Mouse (Mus musculus) heart, embryonic 12.5 days (tissue): ENCODE measurements at regions not wholly inside any gene's neighbourhood (a gene's known extent, or its start where the extent isn't known, plus 50 kb on each side); places are given as distances from the start of the nearest gene placed in this dataset.

ENCODE experiments used
- ATAC-seq: fragments of 200-750 bp; cut with Nextera tagmentation; 2 replicates; pipeline ENCODE4 v1.8.0; 2017; ENCODE audit warnings: moderate TSS enrichment, moderate library complexity; ENCODE audit not compliant: insufficient number of reproducible peaks, low FRiP score
- H3K27ac ChIP-seq: fragments of 300-500 bp; sonication (generic); 2 replicates; pipeline ENCODE4 v1.5.1; 2016; ENCODE audit warnings: mild to moderate bottlenecking, moderate library complexity; ENCODE audit not compliant: poor library complexity, severe bottlenecking
- H3K27me3 ChIP-seq: fragments of 300-500 bp; sonication (generic); replicated peaks from 2 replicates; pipeline ENCODE4 v1.6.1; 2016; ENCODE audit warnings: mild to moderate bottlenecking, moderate library complexity
- H3K36me3 ChIP-seq: fragments of 300-500 bp; sonication (generic); 2 replicates; pipeline ENCODE4 v1.6.1; 2016; ENCODE audit warnings: mild to moderate bottlenecking, moderate library complexity
- H3K4me1 ChIP-seq: fragments of 300-500 bp; sonication (generic); replicated peaks from 2 replicates; pipeline ENCODE4 v1.6.1; 2016; ENCODE audit warnings: mild to moderate bottlenecking
- H3K4me2 ChIP-seq: fragments of 300-500 bp; sonication (generic); 2 replicates; pipeline ENCODE4 v1.6.1; 2016; ENCODE audit warnings: mild to moderate bottlenecking, moderate library complexity
- H3K4me3 ChIP-seq: fragments of 300-500 bp; sonication (generic); 2 replicates; pipeline ENCODE4 v1.5.1; 2016; ENCODE audit warnings: mild to moderate bottlenecking
- H3K9ac ChIP-seq: fragments of 300-500 bp; sonication (generic); 2 replicates; pipeline ENCODE4 v1.6.1; 2016; ENCODE audit warnings: mild to moderate bottlenecking, moderate library complexity
- H3K9me3 ChIP-seq: fragments of 300-500 bp; sonication (generic); replicated peaks from 2 replicates; pipeline ENCODE4 v1.6.1; 2016; ENCODE audit warnings: mild to moderate bottlenecking, moderate library complexity
- whole genome bisulfite sequencing: fragments of 180-500 bp; shearing (Covaris S2); methylation state at CpG from one replicate; pipeline ENCODE4 v1.1.7; 2016; 5-methylcytosine and 5-hydroxymethylcytosine counted together

- ATAC-seq = no peak
- H3K9me3 ChIP-seq = no peaks in the 10 kb centered on the region
- H3K9ac ChIP-seq = no peak overlapping the region
- H3K4me3 ChIP-seq = no peak overlapping the region
- no peaks in the 10 kb centered on the region for H3K27me3 ChIP-seq
- H3K27ac ChIP-seq = peak overlapping the region; percentile 84
- H3K4me1 ChIP-seq = peaks cover 14% of the 10 kb centered on the region
- no peaks in the 10 kb centered on the region for H3K36me3 ChIP-seq
- WGBS = 30% methylated on average over 5 of the region's 5 CpGs
- peak overlapping the region; percentile 43; the same call in 1 of the 2 replicates for H3K4me2 ChIP-seq
These were observed 193.4 kb downstream of the Gm13691 start for GRCm38 (mm10) chr2:84183624-84184287.

DNA sequence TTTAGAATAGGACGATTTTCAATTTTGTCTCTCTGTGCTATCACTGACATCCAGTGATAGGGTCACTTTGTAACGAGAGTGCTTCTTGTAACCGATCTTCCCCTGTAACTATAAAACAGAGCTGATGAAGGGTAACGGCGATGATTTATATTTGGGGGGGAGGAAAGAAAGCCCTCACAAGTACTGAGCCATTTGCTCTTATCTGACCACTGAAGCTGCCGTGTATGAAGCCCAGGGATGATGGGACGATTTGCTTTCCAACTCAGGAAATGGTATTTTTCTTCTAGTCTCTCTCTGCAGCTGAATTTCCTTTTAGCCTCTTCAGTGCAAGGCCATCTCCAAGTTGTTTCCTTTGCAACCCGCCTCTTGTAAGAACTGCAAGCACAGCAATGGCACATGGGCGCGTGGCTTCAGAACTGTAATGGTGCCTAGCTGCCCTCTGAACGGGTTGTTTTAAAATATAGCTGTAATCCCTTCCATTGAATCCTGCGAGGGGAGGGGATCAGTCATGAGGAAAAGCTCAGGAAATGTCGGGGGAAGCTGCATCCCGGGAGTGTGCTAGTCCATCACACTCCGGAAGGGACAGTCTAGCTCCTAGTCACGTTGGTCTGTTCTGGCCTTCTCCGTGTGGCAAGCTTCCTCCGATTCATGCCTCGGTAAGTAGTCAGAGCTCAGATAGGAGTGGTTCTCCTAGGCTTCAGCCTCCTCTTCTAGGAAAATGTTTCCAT lies 194.1 kb downstream of the Gm13691 start:
- peak; percentile 84 for ATAC-seq
- Histone ChIP-seq H3K36me3 (no peaks in the 10 kb centered on the region), H3K9ac (no peak overlapping the region), H3K4me3 (no peak overlapping the region), H3K9me3 (no peaks in the 10 kb centered on the region), H3K27ac (peak overlapping the region; percentile 84), H3K27me3 (no peaks in the 10 kb centered on the region), H3K4me2 (peak overlapping the region; percentile 43), H3K4me1 (peaks cover 14% of the 10 kb centered on the region)
- 48% methylated on average over 19 of the region's 19 CpGs for WGBS

GRCm38 (mm10) chr2:84185016-84185330 lies 194.6 kb downstream of the Gm13691 start:
- Histone ChIP-seq H3K9me3 (no peaks in the 10 kb centered on the region), H3K27ac (no peak overlapping the region), H3K9ac (no peak overlapping the region), H3K4me3 (no peak overlapping the region), H3K4me1 (peaks cover 14% of the 10 kb centered on the region), H3K4me2 (peak overlapping the region; percentile 43; the same call in 1 of the 2 replicates), H3K27me3 (no peaks in the 10 kb centered on the region), H3K36me3 (no peaks in the 10 kb centered on the region)
- 65% methylated on average over 7 of the region's 7 CpGs for whole genome bisulfite sequencing
- peak; percentile 15; the same call in 1 of the 2 replicates for ATAC-seq

GRCm38 (mm10) chr2:84186126-84186701 lies 195.9 kb downstream of the Gm13691 start:
- H3K36me3 ChIP-seq = no peaks in the 10 kb centered on the region
- no peak overlapping the region for H3K4me3 ChIP-seq
- no peaks in the 10 kb centered on the region for H3K9me3 ChIP-seq
- 41% methylated on average over 9 of the region's 9 CpGs for WGBS
- ATAC-seq = peak; percentile 88
- no peak overlapping the region for H3K9ac ChIP-seq
- H3K4me2 ChIP-seq = no peak overlapping the region
- no peaks in the 10 kb centered on the region for H3K27me3 ChIP-seq
- H3K27ac ChIP-seq = peak overlapping the region; percentile 62; the same call in 1 of the 2 replicates
- peaks cover 14% of the 10 kb centered on the region for H3K4me1 ChIP-seq

GRCm38 (mm10) chr2:84187456-84187855 lies 197.1 kb downstream of the Gm13691 start:
- Histone ChIP-seq H3K27ac (no peak overlapping the region), H3K36me3 (no peaks in the 10 kb centered on the region), H3K9ac (no peak overlapping the region), H3K4me3 (no peak overlapping the region), H3K4me1 (peaks cover 14% of the 10 kb centered on the region), H3K27me3 (no peaks in the 10 kb centered on the region), H3K4me2 (no peak overlapping the region), H3K9me3 (no peaks in the 10 kb centered on the region)
- 88% methylated on average over 4 of the region's 4 CpGs for WGBS
- no peak for ATAC-seq

DNA sequence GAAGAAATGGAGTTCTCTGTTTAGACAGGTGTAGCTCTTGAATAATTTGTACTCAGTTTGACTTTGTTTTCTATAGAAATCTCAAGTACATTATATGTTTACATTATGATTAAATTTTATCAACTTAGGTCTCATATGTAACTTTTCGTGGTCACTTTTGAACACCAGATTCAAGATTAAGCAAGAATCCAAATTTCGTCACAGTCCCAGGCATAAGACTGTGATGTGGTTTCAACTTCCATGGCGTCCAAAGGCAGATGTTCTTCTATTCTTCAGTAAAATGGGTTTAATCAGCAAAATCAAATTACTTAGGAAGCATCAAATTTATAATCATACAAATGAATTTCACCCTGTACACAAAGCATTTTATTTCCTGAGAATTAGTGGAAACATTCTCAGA lies 198.9 kb downstream of the Gm13691 start:
- no peak for ATAC-seq
- no peak overlapping the region for H3K9ac ChIP-seq
- no peak overlapping the region for H3K4me2 ChIP-seq
- H3K36me3 ChIP-seq = no peaks in the 10 kb centered on the region
- H3K9me3 ChIP-seq = no peaks in the 10 kb centered on the region
- H3K4me1 ChIP-seq = peaks cover 7% of the 10 kb centered on the region
- no peak overlapping the region for H3K27ac ChIP-seq
- no peaks in the 10 kb centered on the region for H3K27me3 ChIP-seq
- H3K4me3 ChIP-seq = no peak overlapping the region
- WGBS = 73% methylated on average over 3 of the region's 3 CpGs

DNA sequence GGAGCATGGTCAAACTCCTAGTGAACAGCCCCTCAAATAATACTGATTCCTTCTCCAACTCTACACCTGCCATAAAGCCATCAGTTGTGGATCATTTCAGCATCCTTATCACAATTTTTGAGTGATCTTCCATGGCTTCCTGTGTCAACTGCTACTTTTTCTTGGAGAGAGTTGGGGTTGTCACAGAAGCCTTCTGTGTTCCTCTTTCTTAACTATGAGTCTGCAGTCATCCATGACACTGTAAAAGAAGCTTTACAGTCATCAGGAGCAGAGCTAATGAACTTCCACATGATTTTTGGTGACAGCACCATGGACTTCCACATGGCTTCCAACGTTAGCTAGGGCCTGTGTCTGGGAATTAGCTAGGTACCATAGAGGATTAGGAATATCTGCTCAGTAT lies 208.1 kb downstream of the Calcrl start:
- Histone ChIP-seq H3K4me2 (no peak overlapping the region), H3K4me3 (no peak overlapping the region), H3K36me3 (no peaks in the 10 kb centered on the region), H3K9ac (no peak overlapping the region), H3K27me3 (no peaks in the 10 kb centered on the region), H3K27ac (no peak overlapping the region), H3K4me1 (no peaks in the 10 kb centered on the region), H3K9me3 (no peaks in the 10 kb centered on the region)
- WGBS = 84% methylated on average over 1 of the region's 1 CpGs
- no peak for ATAC-seq

- no peak for ATAC-seq
- Histone ChIP-seq H3K4me2 (no peak overlapping the region), H3K4me3 (no peak overlapping the region), H3K9ac (no peak overlapping the region), H3K4me1 (no peaks in the 10 kb centered on the region), H3K27me3 (no peaks in the 10 kb centered on the region), H3K9me3 (no peaks in the 10 kb centered on the region), H3K27ac (no peak overlapping the region), H3K36me3 (no peaks in the 10 kb centered on the region)
- WGBS = 96% methylated on average over 1 of the region's 1 CpGs
These were observed 203.2 kb downstream of the Calcrl start for GRCm38 (mm10) chr2:84222049-84222448.

DNA sequence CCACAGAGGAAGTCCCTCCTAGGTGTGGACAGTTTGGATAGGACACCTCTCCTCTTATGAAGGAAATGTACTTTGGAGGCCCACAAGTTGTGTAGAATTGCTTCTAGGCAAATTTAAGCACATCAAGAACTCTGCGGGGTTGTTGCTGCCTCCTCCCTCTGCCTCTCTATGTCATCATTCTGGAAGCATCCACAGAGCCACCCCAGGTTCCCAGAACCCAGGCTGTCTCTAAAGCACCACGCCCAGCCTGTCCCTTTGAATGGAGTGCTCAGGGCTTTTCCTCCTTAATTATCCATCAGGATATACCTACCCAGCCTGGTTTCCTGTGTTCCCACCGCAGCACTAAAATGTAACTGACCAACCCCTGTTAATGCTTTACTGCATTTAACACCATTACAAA lies 195.4 kb downstream of the Calcrl start:
- 76% methylated on average over 3 of the region's 3 CpGs for WGBS
- Histone ChIP-seq H3K36me3 (no peaks in the 10 kb centered on the region), H3K9ac (no peak overlapping the region), H3K4me2 (no peak overlapping the region), H3K9me3 (no peaks in the 10 kb centered on the region), H3K4me1 (no peaks in the 10 kb centered on the region), H3K27ac (no peak overlapping the region), H3K27me3 (no peaks in the 10 kb centered on the region), H3K4me3 (no peak overlapping the region)
- ATAC-seq = no peak

GRCm38 (mm10) chr2:84235641-84236040 lies 189.6 kb downstream of the Calcrl start:
- no peak for ATAC-seq
- 77% methylated on average over 4 of the region's 4 CpGs for WGBS
- Histone ChIP-seq H3K4me1 (no peaks in the 10 kb centered on the region), H3K27me3 (no peaks in the 10 kb centered on the region), H3K27ac (no peak overlapping the region), H3K9me3 (no peaks in the 10 kb centered on the region; the same call in 1 of the 2 replicates), H3K36me3 (no peaks in the 10 kb centered on the region), H3K4me3 (no peak overlapping the region), H3K4me2 (no peak overlapping the region), H3K9ac (no peak overlapping the region)

DNA sequence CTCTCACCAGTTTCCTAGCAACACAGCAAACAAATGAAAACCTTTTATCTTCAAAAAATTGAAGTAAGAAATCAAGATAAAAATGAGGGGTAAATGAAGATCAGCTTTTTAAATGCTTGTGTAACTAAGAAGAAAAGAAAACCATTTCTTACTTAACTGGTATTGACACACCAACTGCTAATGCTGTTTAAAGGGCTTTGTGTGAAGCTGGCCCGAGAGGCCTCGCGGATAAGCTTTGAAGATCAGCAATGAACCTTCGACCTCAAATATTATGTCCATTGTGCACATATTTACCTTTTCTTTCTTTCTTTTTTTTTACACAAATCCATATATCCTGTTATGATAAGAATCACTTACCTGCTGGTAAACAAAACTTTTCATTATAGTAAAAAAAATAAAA lies 184.0 kb downstream of the Calcrl start:
- Histone ChIP-seq H3K4me1 (no peaks in the 10 kb centered on the region), H3K36me3 (no peaks in the 10 kb centered on the region), H3K27ac (no peak overlapping the region), H3K4me2 (no peak overlapping the region), H3K4me3 (no peak overlapping the region), H3K27me3 (no peaks in the 10 kb centered on the region), H3K9me3 (no peaks in the 10 kb centered on the region), H3K9ac (no peak overlapping the region)
- ATAC-seq = no peak
- 79% methylated on average over 4 of the region's 4 CpGs for WGBS
